Mouse (Mus musculus): ENCODE data around the gene Spata48. TPM values are rescaled to one million over a fixed set of nuclear protein-coding genes. Genes with fewer than 3 reads are reported as not detected.

The Spata48 gene
- total RNA-seq (2012; rRNA removed) (0.15 and 0.29 TPM in 2 replicates), polyA plus RNA-seq (2012; ENCODE audit: insufficient read depth in 1 of 2, insufficient read length in 2 of 2, low read depth in 1 of 2, low replicate concordance in 2 of 2, missing spikeins in 1 of 2) (1 to 10 TPM in 1 of 2 experiments, not detected in 1; 1.1 TPM)

GRCm38 (mm10) chr11:11461635-11462560 lies at the start of gene Spata48, which contains the start of gene Zpbp:
TSS of gene Spata48 (plus strand) at chr11:11462094.
TSS of gene Zpbp (minus strand) at chr11:11462408.
- DNase-seq (ENCODE audit: low read depth, low spot score) = peak; percentile 98
- Histone ChIP-seq H3K4me1 (ENCODE audit: control insufficient read depth in 1 of 2, insufficient read depth in 2 of 2, low read length in 2 of 2) (peaks cover 7 to 10% of the 10 kb centered on the region in 2 experiments), H3K9ac (ENCODE audit: control insufficient read depth, low read depth, low read length, poor library complexity, severe bottlenecking) (peak within 1 kb of the TSS; percentile 83), H3K27me3 (ENCODE audit: control insufficient read depth in 1 of 2, insufficient read depth in 2 of 2, low read length in 2 of 2) (no peaks in the 10 kb centered on the region), H3K27ac (ENCODE audit: control insufficient read depth, low read depth, low read length) (peak within 1 kb of the TSS; percentile 86), H3K9me3 (replicated peaks; ENCODE audit: insufficient read depth, low read length) (no peaks in the 10 kb centered on the region), H3K79me2 (ENCODE audit: control insufficient read depth, insufficient read depth, low read length, poor library complexity) (peaks cover 2% of the 10 kb centered on the region; the same call in 1 of the 2 replicates), H3K4me3 (ENCODE audit: control insufficient read depth in 1 of 2, insufficient read depth in 1 of 2, low read depth in 2 of 2, low read length in 2 of 2) (peak within 1 kb of the TSS; percentile 70 to 80), H3K36me3 (ENCODE audit: control insufficient read depth in 1 of 2, insufficient read depth in 2 of 2, low read length in 2 of 2) (peaks cover 0 to 24% of the 10 kb centered on the region in 2 experiments; a peak in 2 of 4 replicates)
- TF ChIP-seq EP300 (IDR thresholded peaks at IDR 0.05; ENCODE audit: low read depth in 1 of 2, low read length in 2 of 2) (peak in 1 of 2 experiments; percentile 50; a peak in 2 of 4 replicates), CTCF (IDR thresholded peaks at IDR 0.05 in 2 of 3, conservative IDR thresholded peaks at IDR 0.05 in 1 of 3; ENCODE audit: control insufficient read depth in 1 of 3, insufficient read depth in 1 of 3, low read depth in 2 of 3, low read length in 3 of 3, poor library complexity in 1 of 3, severe bottlenecking in 1 of 3) (peak; percentile 74 to 97 (median 95)), TBP (IDR thresholded peaks at IDR 0.05; ENCODE audit: low read depth, low read length) (peak; percentile 76), CHD1 (IDR thresholded peaks at IDR 0.05; ENCODE audit: low read depth, low read length) (peak; percentile 87), KAT2A (conservative IDR thresholded peaks at IDR 0.05; ENCODE audit: low read depth, low read length) (peak; percentile 73), POLR2A (IDR thresholded peaks at IDR 0.05; ENCODE audit: control insufficient read depth in 1 of 2, insufficient read depth in 1 of 2, low read depth in 1 of 2, low read length in 2 of 2, poor library complexity in 1 of 2) (peak; percentile 58 to 96), RAD21 (IDR thresholded peaks at IDR 0.05; ENCODE audit: low read depth, low read length) (peak; percentile 34), SIN3A (IDR thresholded peaks at IDR 0.05; ENCODE audit: low read length) (peak; percentile 91; the same call in 1 of the 2 replicates), RCOR1 (IDR thresholded peaks at IDR 0.05; ENCODE audit: low read depth, low read length) (peak; percentile 54), GABPA (IDR thresholded peaks at IDR 0.05; ENCODE audit: low read depth, low read length) (no peak), MAX (IDR thresholded peaks at IDR 0.05; ENCODE audit: low read length) (peak; percentile 92), NELFE (IDR thresholded peaks at IDR 0.05; ENCODE audit: low read depth, low read length) (peak; percentile 97), HCFC1 (IDR thresholded peaks at IDR 0.05; ENCODE audit: low read depth, low read length) (peak; percentile 92), MYC (IDR thresholded peaks at IDR 0.05; ENCODE audit: low read depth, low read length) (peak; percentile 97), USF2 (IDR thresholded peaks at IDR 0.05; ENCODE audit: borderline replicate concordance in 1 of 2, insufficient read depth in 1 of 2, low read depth in 1 of 2, low read length in 2 of 2) (peak; percentile 87 to 90), CHD2 (IDR thresholded peaks at IDR 0.05; ENCODE audit: low read length) (peak; percentile 67), MXI1 (IDR thresholded peaks at IDR 0.05; ENCODE audit: low read depth, low read length) (peak; percentile 88), ELF1 (IDR thresholded peaks at IDR 0.05; ENCODE audit: low read depth, low read length) (peak; percentile 86), TAL1 (IDR thresholded peaks at IDR 0.05; ENCODE audit: low read length) (no peak), TCF12 (IDR thresholded peaks at IDR 0.05; ENCODE audit: low read depth, low read length) (peak; percentile 75; the same call in 1 of the 2 replicates), ZKSCAN1 (IDR thresholded peaks at IDR 0.05; ENCODE audit: low read depth, low read length) (no peak), ZMIZ1 (IDR thresholded peaks at IDR 0.05; ENCODE audit: low read depth, low read length) (peak; percentile 86), POLR2AphosphoS2 (IDR thresholded peaks at IDR 0.05; ENCODE audit: low read length) (peak; percentile 94; the same call in 1 of the 2 replicates), MYB (IDR thresholded peaks at IDR 0.05; ENCODE audit: low read depth, low read length) (peak; percentile 68; the same call in 1 of the 2 replicates), POLR2AphosphoS5 (IDR thresholded peaks at IDR 0.05; ENCODE audit: borderline replicate concordance, low read depth, low read length) (no peak), USF1 (IDR thresholded peaks at IDR 0.05; ENCODE audit: low read depth, low read length) (peak; percentile 97), JUND (IDR thresholded peaks at IDR 0.05; ENCODE audit: low read depth, low read length) (peak; percentile 80), GATA1 (IDR thresholded peaks at IDR 0.05; ENCODE audit: low read depth, low read length) (no peak), ZNF384 (IDR thresholded peaks at IDR 0.05; ENCODE audit: low read depth, low read length) (peak; percentile 59), ETS1 (IDR thresholded peaks at IDR 0.05; ENCODE audit: low read depth, low read length) (peak; percentile 52; the same call in 1 of the 2 replicates), ZC3H11A (IDR thresholded peaks at IDR 0.05; ENCODE audit: low read depth, low read length) (peak; percentile 99), NRF1 (IDR thresholded peaks at IDR 0.05; ENCODE audit: insufficient read depth, low read depth, low read length, poor library complexity, severe bottlenecking) (0 out of 2 replicates have a peak, but pooled peaks have one; percentile 15), E2F4 (IDR thresholded peaks at IDR 0.05; ENCODE audit: borderline replicate concordance, low read depth, low read length) (peak; percentile 74), MEF2A (IDR thresholded peaks at IDR 0.05; ENCODE audit: extremely low read depth, insufficient replicate concordance, low read depth, low read length, poor library complexity, severe bottlenecking) (no peak)
